Mouse (Mus musculus) thymus, postnatal 14 days (tissue): Measurements from ENCODE around the gene Gm10961.
A peak's percentile ranks its signal among the peaks of the same experiment; 100 is the strongest.
"Not testable (repeated sequence)": the region's sequence is repeated elsewhere in the genome, so short reads cannot be mapped to it uniquely, and the experiment has no call there.

Experiments
- DNase-seq: peaks from one replicate; pipeline ENCODE4 v3.0.0; 2021

Gm10961 gene

GRCm38 (mm10) chr3:107617800-107618199 is 13.3 kb upstream of the Gm10961 start:
- DNase-seq: no peak

GRCm38 (mm10) chr3:107619911-107620310 is 11.2 kb upstream of the Gm10961 start:
- DNase-seq: no peak

GRCm38 (mm10) chr3:107621286-107622075 is 9.6 kb upstream of the Gm10961 start:
- no peak for DNase-seq

GRCm38 (mm10) chr3:107622537-107622936 is 8.6 kb upstream of the Gm10961 start:
- no peak for DNase-seq

- DNase-seq: no peak
Observed at GRCm38 (mm10) chr3:107624424-107624823, 6.7 kb upstream of the Gm10961 start.

- DNase-seq: no peak
Observed at GRCm38 (mm10) chr3:107625536-107625935, 5.6 kb upstream of the Gm10961 start.

- DNase-seq: no peak
Observed at GRCm38 (mm10) chr3:107626751-107627150, 4.4 kb upstream of the Gm10961 start.

- no peak for DNase-seq
Observed at GRCm38 (mm10) chr3:107627641-107628040, 3.5 kb upstream of the Gm10961 start.

- no peak for DNase-seq
Observed at GRCm38 (mm10) chr3:107628551-107628950, 2.6 kb upstream of the Gm10961 start.

- no peak for DNase-seq
Observed at GRCm38 (mm10) chr3:107629411-107629810, 1.7 kb upstream of the Gm10961 start.

- peak; percentile 93 for DNase-seq
Observed at GRCm38 (mm10) chr3:107631523-107631958, 419 bp downstream of the Gm10961 start, which contains the start of gene Strip1. Gene Strip1, minus strand, starts transcription at chr3:107631694.

GRCm38 (mm10) chr3:107632786-107633185 is 1.7 kb downstream of the Gm10961 start:
- no peak for DNase-seq

- DNase-seq: no peak
Observed at GRCm38 (mm10) chr3:107633906-107634305, 2.8 kb downstream of the Gm10961 start.

GRCm38 (mm10) chr3:107635836-107636235 is 4.7 kb downstream of the Gm10961 start:
- DNase-seq: no peak

- no peak for DNase-seq
Observed at GRCm38 (mm10) chr3:107636236-107636635, 5.1 kb downstream of the Gm10961 start.

- no peak for DNase-seq
Observed at GRCm38 (mm10) chr3:107637606-107638172, 6.6 kb downstream of the Gm10961 start.

- no peak for DNase-seq
Observed at GRCm38 (mm10) chr3:107646947-107647346, 15.8 kb downstream of the Gm10961 start.

- not testable (repeated sequence) for DNase-seq
Observed at GRCm38 (mm10) chr3:107650276-107650675, 19.2 kb downstream of the Gm10961 start.

GRCm38 (mm10) chr3:107652968-107653367 is 21.8 kb downstream of the Gm10961 start:
- DNase-seq: no peak

GRCm38 (mm10) chr3:107654861-107655260 is 23.7 kb downstream of the Gm10961 start:
- no peak for DNase-seq

- no peak for DNase-seq
Observed at GRCm38 (mm10) chr3:107655491-107655890, 24.4 kb downstream of the Gm10961 start.

GRCm38 (mm10) chr3:107656151-107656550 is 25.0 kb downstream of the Gm10961 start:
- no peak for DNase-seq

GRCm38 (mm10) chr3:107656888-107657287 is 25.8 kb downstream of the Gm10961 start:
- no peak for DNase-seq

GRCm38 (mm10) chr3:107659000-107659399 is 27.9 kb downstream of the Gm10961 start:
- DNase-seq: no peak
